Mouse (Mus musculus): ENCODE results near the gene Clip3. TPM values are rescaled to one million over a fixed set of nuclear protein-coding genes. Genes with fewer than 3 reads are reported as not detected.

Gene Clip3
- polyA plus RNA-seq, 1 experiment from 2014 or later, result 12.8 TPM

GRCm38 (mm10) chr7:30286701-30287410, 4.7 kb upstream of the Clip3 start:
- Histone ChIP-seq H3K27ac (replicated peaks in 1 of 2; ENCODE audit: control insufficient read depth in 1 of 2, insufficient read depth in 1 of 2, low read depth in 2 of 2, low read length in 2 of 2) (0 out of 4 replicates have a peak overlapping the region, but pooled peaks of 1 of the 2 experiments have one; percentile 9), H3K27me3 (ENCODE audit: control insufficient read depth, insufficient read depth, low read length) (no peaks in the 10 kb centered on the region; the same call in 1 of the 2 replicates), H3K4me3 (ENCODE audit: control insufficient read depth in 1 of 2, insufficient read depth in 1 of 2, low read depth in 1 of 2, low read length in 2 of 2) (no peak overlapping the region), H3K4me1 (ENCODE audit: control insufficient read depth in 2 of 2, insufficient read depth in 2 of 2, low read length in 2 of 2) (peaks cover 6 to 11% of the 10 kb centered on the region in 2 experiments; a peak in 3 of 4 replicates), H3K4me2 (ENCODE audit: low read length) (no peak overlapping the region), H3K9ac (ENCODE audit: low read length) (no peak overlapping the region; the same call in 1 of the 2 replicates), H3K36me3 (ENCODE audit: control insufficient read depth, insufficient read depth, low read length) (no peaks in the 10 kb centered on the region), H3K9me3 (ENCODE audit: control insufficient read depth, low read length) (no peaks in the 10 kb centered on the region)
- no peak for ATAC-seq (ENCODE audit: insufficient number of reproducible peaks, insufficient read depth, low FRiP score, low read depth)
- 46% methylated on average over 8 of the region's 8 CpGs for WGBS

DNA sequence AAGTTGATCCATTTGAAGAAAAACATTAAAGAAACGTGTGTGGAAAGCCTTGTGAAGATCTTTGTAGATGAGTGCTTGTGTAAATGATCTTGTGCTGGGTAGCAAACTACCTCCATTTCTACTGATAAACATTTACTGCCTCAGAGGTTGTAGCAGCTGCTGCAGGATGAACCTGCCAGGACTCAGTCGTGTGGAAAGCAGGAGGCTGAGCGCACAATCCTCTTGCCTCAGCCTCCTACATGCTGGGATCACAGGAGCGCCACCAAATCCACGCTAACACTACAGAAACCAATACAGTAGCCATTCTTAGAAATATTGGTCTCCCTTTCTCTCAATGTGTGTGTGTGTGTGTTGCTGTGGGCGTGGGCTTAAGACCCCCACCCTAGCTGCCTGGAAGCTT, 3.5 kb upstream of the Clip3 start:
- no peaks in the 10 kb centered on the region; the same call in 1 of the 2 replicates for H3K27me3 ChIP-seq (ENCODE audit: control insufficient read depth, insufficient read depth, low read length)
- WGBS, result 62% methylated on average over 6 of the region's 6 CpGs
- no peak overlapping the region for H3K27ac ChIP-seq (replicated peaks in 1 of 2; ENCODE audit: control insufficient read depth in 1 of 2, insufficient read depth in 1 of 2, low read depth in 2 of 2, low read length in 2 of 2)
- no peak for ATAC-seq (ENCODE audit: insufficient number of reproducible peaks, insufficient read depth, low FRiP score, low read depth)
- H3K9me3 ChIP-seq (ENCODE audit: control insufficient read depth, low read length), result no peaks in the 10 kb centered on the region
- H3K4me3 ChIP-seq (ENCODE audit: control insufficient read depth in 1 of 2, insufficient read depth in 1 of 2, low read depth in 1 of 2, low read length in 2 of 2), result no peak overlapping the region
- H3K9ac ChIP-seq (ENCODE audit: low read length), result no peak overlapping the region
- peaks cover 6% of the 10 kb centered on the region in 2 experiments; a peak in 3 of 4 replicates for H3K4me1 ChIP-seq (ENCODE audit: control insufficient read depth in 2 of 2, insufficient read depth in 2 of 2, low read length in 2 of 2)
- H3K4me2 ChIP-seq (ENCODE audit: low read length), result no peak overlapping the region
- no peaks in the 10 kb centered on the region for H3K36me3 ChIP-seq (ENCODE audit: control insufficient read depth, insufficient read depth, low read length)

- no peaks in the 10 kb centered on the region; the same call in 1 of the 2 replicates for H3K27me3 ChIP-seq (ENCODE audit: control insufficient read depth, insufficient read depth, low read length)
- no peak overlapping the region for H3K4me3 ChIP-seq (ENCODE audit: control insufficient read depth in 1 of 2, insufficient read depth in 1 of 2, low read depth in 1 of 2, low read length in 2 of 2)
- WGBS, result 55% methylated on average over 7 of the region's 7 CpGs
- no peaks in the 10 kb centered on the region for H3K36me3 ChIP-seq (ENCODE audit: control insufficient read depth, insufficient read depth, low read length)
- H3K9ac ChIP-seq (ENCODE audit: low read length), result no peak overlapping the region
- no peak overlapping the region for H3K27ac ChIP-seq (replicated peaks in 1 of 2; ENCODE audit: control insufficient read depth in 1 of 2, insufficient read depth in 1 of 2, low read depth in 2 of 2, low read length in 2 of 2)
- no peak overlapping the region for H3K4me2 ChIP-seq (ENCODE audit: low read length)
- H3K4me1 ChIP-seq (ENCODE audit: control insufficient read depth in 2 of 2, insufficient read depth in 2 of 2, low read length in 2 of 2), result peaks cover 6 to 7% of the 10 kb centered on the region in 2 experiments; a peak in 3 of 4 replicates
- no peaks in the 10 kb centered on the region for H3K9me3 ChIP-seq (ENCODE audit: control insufficient read depth, low read length)
- no peak for ATAC-seq (ENCODE audit: insufficient number of reproducible peaks, insufficient read depth, low FRiP score, low read depth)
Observed at GRCm38 (mm10) chr7:30289071-30289713, 2.3 kb upstream of the Clip3 start.

DNA sequence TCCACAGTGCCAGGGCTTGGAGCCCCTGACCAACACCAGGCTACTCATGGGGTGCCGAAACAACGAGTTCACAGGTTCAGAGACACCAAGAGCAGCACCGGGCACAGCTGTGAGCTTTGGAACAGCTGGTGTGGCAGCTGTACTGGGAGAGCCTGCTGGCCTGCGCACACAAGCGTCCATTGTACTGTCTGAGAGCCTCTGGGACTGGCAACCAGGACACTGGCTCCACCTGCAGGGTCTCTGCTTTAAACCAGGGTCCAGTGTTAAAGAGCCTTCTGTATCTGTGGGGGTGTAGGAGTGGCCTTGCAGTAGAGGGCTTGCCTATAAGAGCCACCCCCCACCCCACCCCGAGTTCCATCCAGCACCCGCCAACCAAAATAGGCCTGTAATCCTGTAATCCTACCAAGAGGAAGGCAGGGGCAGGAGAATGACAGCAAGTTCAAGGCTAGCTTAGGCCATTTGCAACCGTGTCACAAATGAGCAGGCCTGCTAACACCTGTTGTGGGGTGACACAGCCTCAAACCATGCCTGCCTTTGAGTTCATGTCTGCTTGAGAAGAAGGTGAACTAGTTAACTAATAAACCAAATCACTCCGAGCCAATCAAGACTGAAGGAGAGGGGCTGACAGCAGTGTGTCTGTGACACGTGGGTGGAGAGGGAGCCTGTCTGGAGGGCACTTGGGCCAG, 1.7 kb upstream of the Clip3 start:
- WGBS, result 54% methylated on average over 10 of the region's 10 CpGs
- ATAC-seq (ENCODE audit: insufficient number of reproducible peaks, insufficient read depth, low FRiP score, low read depth), result peak; percentile 56; the same call in 1 of the 2 replicates
- Histone ChIP-seq H3K9ac (ENCODE audit: low read length) (no peak overlapping the region), H3K4me1 (ENCODE audit: control insufficient read depth in 2 of 2, insufficient read depth in 2 of 2, low read length in 2 of 2) (peaks cover 6 to 7% of the 10 kb centered on the region in 2 experiments; a peak in 3 of 4 replicates), H3K36me3 (ENCODE audit: control insufficient read depth, insufficient read depth, low read length) (no peaks in the 10 kb centered on the region), H3K4me3 (ENCODE audit: control insufficient read depth in 1 of 2, insufficient read depth in 1 of 2, low read depth in 1 of 2, low read length in 2 of 2) (no peak overlapping the region), H3K4me2 (ENCODE audit: low read length) (no peak overlapping the region), H3K9me3 (ENCODE audit: control insufficient read depth, low read length) (no peaks in the 10 kb centered on the region), H3K27ac (replicated peaks in 1 of 2; ENCODE audit: control insufficient read depth in 1 of 2, insufficient read depth in 1 of 2, low read depth in 2 of 2, low read length in 2 of 2) (no peak overlapping the region), H3K27me3 (ENCODE audit: control insufficient read depth, insufficient read depth, low read length) (no peaks in the 10 kb centered on the region; the same call in 1 of the 2 replicates)

DNA sequence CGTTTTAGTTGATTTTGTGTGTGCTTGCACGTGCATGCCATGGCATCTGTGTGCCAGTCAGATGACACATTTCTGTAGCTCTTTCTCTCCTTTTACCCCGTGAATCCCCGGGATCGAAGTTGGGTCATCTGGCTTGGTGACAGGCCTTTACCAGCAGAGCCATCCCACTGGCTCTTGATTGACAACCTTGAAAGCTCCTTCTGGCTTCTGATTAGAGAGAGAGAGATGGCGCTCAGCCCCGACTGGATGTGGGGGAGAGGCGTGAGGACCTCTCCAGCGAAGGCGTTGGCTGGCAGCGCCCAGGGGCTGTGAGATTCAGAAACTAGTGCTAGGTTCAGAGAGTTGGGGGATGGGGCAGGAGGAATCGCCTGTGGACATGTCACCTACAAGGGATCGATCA, 2.3 kb downstream of the Clip3 start:
- WGBS, result 54% methylated on average over 13 of the region's 13 CpGs
- 0 out of 2 replicates have a peak, but pooled peaks cover 8% of the 10 kb centered on the region for H3K36me3 ChIP-seq (ENCODE audit: control insufficient read depth, insufficient read depth, low read length)
- peaks cover 6 to 7% of the 10 kb centered on the region in 2 experiments; a peak in 3 of 4 replicates for H3K4me1 ChIP-seq (ENCODE audit: control insufficient read depth in 2 of 2, insufficient read depth in 2 of 2, low read length in 2 of 2)

GRCm38 (mm10) chr7:30294296-30294695, 2.8 kb downstream of the Clip3 start:
- Histone ChIP-seq H3K4me2 (ENCODE audit: low read length) (no peak overlapping the region), H3K36me3 (ENCODE audit: control insufficient read depth, insufficient read depth, low read length) (0 out of 2 replicates have a peak, but pooled peaks cover 8% of the 10 kb centered on the region), H3K27me3 (ENCODE audit: control insufficient read depth, insufficient read depth, low read length) (no peaks in the 10 kb centered on the region), H3K4me1 (ENCODE audit: control insufficient read depth in 2 of 2, insufficient read depth in 2 of 2, low read length in 2 of 2) (peaks cover 6 to 7% of the 10 kb centered on the region in 2 experiments; a peak in 3 of 4 replicates), H3K9me3 (ENCODE audit: control insufficient read depth, low read length) (no peaks in the 10 kb centered on the region), H3K9ac (ENCODE audit: low read length) (no peak overlapping the region), H3K4me3 (ENCODE audit: control insufficient read depth in 1 of 2, insufficient read depth in 1 of 2, low read depth in 1 of 2, low read length in 2 of 2) (no peak overlapping the region), H3K27ac (replicated peaks in 1 of 2; ENCODE audit: control insufficient read depth in 1 of 2, insufficient read depth in 1 of 2, low read depth in 2 of 2, low read length in 2 of 2) (no peak overlapping the region)
- ATAC-seq (ENCODE audit: insufficient number of reproducible peaks, insufficient read depth, low FRiP score, low read depth), result no peak
- WGBS, result 85% methylated on average over 5 of the region's 5 CpGs

More for the DNA sequence above, 2.3 kb downstream of the Clip3 start:
- Histone ChIP-seq H3K27ac (replicated peaks in 1 of 2; ENCODE audit: control insufficient read depth in 1 of 2, insufficient read depth in 1 of 2, low read depth in 2 of 2, low read length in 2 of 2) (no peak overlapping the region), H3K9ac (ENCODE audit: low read length) (no peak overlapping the region), H3K4me2 (ENCODE audit: low read length) (no peak overlapping the region), H3K27me3 (ENCODE audit: control insufficient read depth, insufficient read depth, low read length) (no peaks in the 10 kb centered on the region; the same call in 1 of the 2 replicates), H3K9me3 (ENCODE audit: control insufficient read depth, low read length) (no peaks in the 10 kb centered on the region), H3K4me3 (ENCODE audit: control insufficient read depth in 1 of 2, insufficient read depth in 1 of 2, low read depth in 1 of 2, low read length in 2 of 2) (no peak overlapping the region)
- no peak for ATAC-seq (ENCODE audit: insufficient number of reproducible peaks, insufficient read depth, low FRiP score, low read depth)

DNA sequence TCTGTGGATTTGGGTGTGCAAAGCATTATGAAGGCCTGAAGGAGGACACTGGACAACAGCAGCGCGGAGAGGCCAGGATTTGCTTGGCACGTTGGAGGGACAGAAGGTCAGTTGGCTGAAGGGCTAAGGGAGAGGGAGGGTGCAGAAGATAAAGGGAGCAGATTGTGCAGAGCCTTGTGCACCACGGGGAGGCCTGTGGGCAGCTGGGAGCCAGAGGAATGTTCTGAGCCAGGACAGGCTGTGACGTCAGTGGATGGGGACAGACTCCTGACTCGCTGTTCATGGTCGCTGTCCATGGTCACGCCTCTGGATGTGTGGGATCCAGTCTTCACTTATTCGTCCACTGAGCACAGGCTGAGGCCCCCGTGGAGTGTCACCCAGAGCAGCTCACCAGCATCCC, 3.6 kb downstream of the Clip3 start:
- peak; percentile 40; the same call in 1 of the 2 replicates for ATAC-seq (ENCODE audit: insufficient number of reproducible peaks, insufficient read depth, low FRiP score, low read depth)
- Histone ChIP-seq H3K4me2 (ENCODE audit: low read length) (no peak overlapping the region), H3K9me3 (ENCODE audit: control insufficient read depth, low read length) (no peaks in the 10 kb centered on the region), H3K9ac (ENCODE audit: low read length) (no peak overlapping the region), H3K27ac (replicated peaks in 1 of 2; ENCODE audit: control insufficient read depth in 1 of 2, insufficient read depth in 1 of 2, low read depth in 2 of 2, low read length in 2 of 2) (no peak overlapping the region), H3K4me3 (ENCODE audit: control insufficient read depth in 1 of 2, insufficient read depth in 1 of 2, low read depth in 1 of 2, low read length in 2 of 2) (no peak overlapping the region), H3K27me3 (ENCODE audit: control insufficient read depth, insufficient read depth, low read length) (no peaks in the 10 kb centered on the region), H3K36me3 (ENCODE audit: control insufficient read depth, insufficient read depth, low read length) (0 out of 2 replicates have a peak, but pooled peaks cover 8% of the 10 kb centered on the region), H3K4me1 (ENCODE audit: control insufficient read depth in 2 of 2, insufficient read depth in 2 of 2, low read length in 2 of 2) (peaks cover 6 to 7% of the 10 kb centered on the region in 2 experiments; a peak in 3 of 4 replicates)
- WGBS, result 36% methylated on average over 10 of the region's 10 CpGs
